Mouse (Mus musculus) heart, adult 2 months (tissue): ENCODE data around the gene Oxct2a. TPM values are rescaled to one million over a fixed set of nuclear protein-coding genes. Genes with fewer than 3 reads are reported as not detected.
"Not testable (repeated sequence)": the region's sequence is repeated elsewhere in the genome, so short reads cannot be mapped to it uniquely, and the experiment has no call there.

Experiments used
- DNase-seq, 2 experiments: peaks; one replicate each; pipeline ENCODE4 v3.0.0; 2021
- H3K27ac ChIP-seq: fragments of 200-600 bp; 2 replicates; pipeline ENCODE4 v1.8.1; 2022
- H3K27me3 ChIP-seq: fragments of 200-500 bp; 2 replicates; pipeline ENCODE4 v1.6.1; 2012; ENCODE audit warnings: mild to moderate bottlenecking, low read length, inconsistent platforms, mixed read lengths; ENCODE audit not compliant: control insufficient read depth, insufficient read depth
- H3K36me3 ChIP-seq: fragments of 200-500 bp; 2 replicates; pipeline ENCODE4 v1.6.1; 2012; ENCODE audit warnings: low read length, inconsistent platforms; ENCODE audit not compliant: control insufficient read depth, insufficient read depth
- H3K4me1 ChIP-seq: fragments of 200-500 bp; 2 replicates; pipeline ENCODE4 v1.6.1; 2011; ENCODE audit warnings: low read length; ENCODE audit not compliant: control insufficient read depth, insufficient read depth
- H3K4me3 ChIP-seq: fragments of 200-600 bp; 2 replicates; pipeline ENCODE4 v1.8.1; 2022
- H3K79me2 ChIP-seq: fragments of 200-500 bp; replicated peaks from 2 replicates; pipeline ENCODE4 v1.6.1; 2012; ENCODE audit warnings: mild to moderate bottlenecking, inconsistent platforms, low read length, moderate library complexity, mixed read lengths; ENCODE audit not compliant: control insufficient read depth, insufficient read depth
- H3K9ac ChIP-seq: fragments of 200-500 bp; 2 replicates; pipeline ENCODE4 v1.6.1; 2012; ENCODE audit warnings: low read depth, mild to moderate bottlenecking, control low read depth, inconsistent platforms, low read length, mixed read lengths
- CTCF ChIP-seq: fragments of 200-600 bp; IDR thresholded peaks from 2 replicates; pipeline ENCODE4 v1.8.1; 2022; ENCODE audit warnings: antibody characterized with exemption, mild to moderate bottlenecking, moderate library complexity
- EP300 ChIP-seq: fragments of 200-500 bp; IDR thresholded peaks from 2 replicates; pipeline ENCODE4 v1.6.1; 2011; ENCODE audit warnings: low read depth, low read length, control low read depth; ENCODE audit not compliant: insufficient read depth
- POLR2A ChIP-seq: fragments of 200-500 bp; IDR thresholded peaks from 2 replicates; pipeline ENCODE4 v1.6.1; 2011; ENCODE audit warnings: mild to moderate bottlenecking, low read depth, low read length, control low read depth; ENCODE audit not compliant: insufficient read depth
- WGBS: fragments of 180-500 bp; shearing (Covaris S2); methylation state at CpG from one replicate; pipeline ENCODE4 v1.1.7; 2018; 5-methylcytosine and 5-hydroxymethylcytosine counted together
- intact Hi-C: fragments of 180-260 bp; cut with DNase I; formaldehyde crosslinking; loops from one replicate; pipeline ENCODE4 v1.15.1; 2025
- polyA plus RNA-seq: library from polyadenylated mRNA; depleted of rRNA; stranded (reverse); fragments of >200 nt; gene quantifications from 2 replicates; pipeline ENCODE4 v1.2.3, GENCODE M21; 2012
- total RNA-seq, 2 experiments: library from RNA; stranded (reverse); gene quantifications; 2 replicates each; pipeline ENCODE4 v1.2.3; 2021

The Oxct2a gene
- total and polyA plus RNA-seq, 3 experiments: 0.06 TPM; not detected in 2

- Histone ChIP-seq H3K4me3 (no peak overlapping the region), H3K79me2 (no peaks in the 10 kb centered on the region), H3K4me1 (no peaks in the 10 kb centered on the region), H3K27ac (no peak overlapping the region), H3K36me3 (no peaks in the 10 kb centered on the region), H3K9ac (no peak overlapping the region), H3K27me3 (peaks cover 2% of the 10 kb centered on the region; the same call in 1 of the 2 replicates)
- WGBS: 70% methylated on average over 14 of the region's 14 CpGs
- intact Hi-C loops: no loop called here
- DNase-seq: no peak
- TF ChIP-seq CTCF: no peak
Observed at GRCm38 (mm10) chr4:123335796-123336585, 12.6 kb upstream of the Oxct2a start.

- intact Hi-C loops, H3K27me3 ChIP-seq, H3K27ac ChIP-seq, H3K79me2 ChIP-seq, H3K4me1 ChIP-seq, DNase-seq, H3K36me3 ChIP-seq, H3K9ac ChIP-seq, H3K4me3 ChIP-seq: not testable (repeated sequence)
- WGBS: 84% methylated on average over 10 of the region's 10 CpGs
Observed at GRCm38 (mm10) chr4:123335244-123335643, 11.8 kb upstream of the Oxct2a start.

GRCm38 (mm10) chr4:123334177-123334576 lies 10.7 kb upstream of the Oxct2a start:
- DNase-seq: no peak
- intact Hi-C loops: no loop called here
- Histone ChIP-seq H3K27me3 (no peaks in the 10 kb centered on the region), H3K4me3 (no peak overlapping the region), H3K36me3 (no peaks in the 10 kb centered on the region), H3K27ac (no peak overlapping the region), H3K79me2 (no peaks in the 10 kb centered on the region), H3K9ac (no peak overlapping the region), H3K4me1 (no peaks in the 10 kb centered on the region)
- TF ChIP-seq EP300 (no peak), POLR2A (no peak), CTCF (no peak)
- WGBS: 62% methylated on average over 3 of the region's 3 CpGs

GRCm38 (mm10) chr4:123333151-123333550 lies 9.7 kb upstream of the Oxct2a start:
- WGBS: 97% methylated on average over 4 of the region's 4 CpGs
- intact Hi-C loops: no loop called here
- H3K9ac ChIP-seq: no peak overlapping the region
- H3K27me3 ChIP-seq: no peaks in the 10 kb centered on the region
- H3K79me2 ChIP-seq: no peaks in the 10 kb centered on the region
- no peaks in the 10 kb centered on the region for H3K36me3 ChIP-seq
- H3K4me1 ChIP-seq: no peaks in the 10 kb centered on the region
- no peak overlapping the region for H3K27ac ChIP-seq
- DNase-seq: no peak
- no peak overlapping the region for H3K4me3 ChIP-seq
- no peak for TF ChIP-seq EP300
- TF ChIP-seq POLR2A: no peak
- 0 out of 2 replicates have a peak, but pooled peaks have one; percentile 18 for TF ChIP-seq CTCF

- H3K27me3 ChIP-seq, H3K36me3 ChIP-seq, DNase-seq, H3K27ac ChIP-seq, H3K4me1 ChIP-seq, H3K79me2 ChIP-seq, intact Hi-C loops, H3K4me3 ChIP-seq, H3K9ac ChIP-seq: not testable (repeated sequence)
- 86% methylated on average over 1 of the region's 1 CpGs for WGBS
Observed at GRCm38 (mm10) chr4:123331961-123332360, 8.5 kb upstream of the Oxct2a start.

- H3K27me3 ChIP-seq: no peaks in the 10 kb centered on the region
- H3K36me3 ChIP-seq: no peaks in the 10 kb centered on the region
- H3K9ac ChIP-seq: no peak overlapping the region
- no peak overlapping the region for H3K4me3 ChIP-seq
- 82% methylated on average over 5 of the region's 5 CpGs for WGBS
- no peak for DNase-seq
- intact Hi-C loops: no loop called here
- H3K79me2 ChIP-seq: no peaks in the 10 kb centered on the region
- TF ChIP-seq EP300: no peak
- no peak for TF ChIP-seq CTCF
- TF ChIP-seq POLR2A: no peak
- no peaks in the 10 kb centered on the region for H3K4me1 ChIP-seq
- H3K27ac ChIP-seq: no peak overlapping the region
Observed at GRCm38 (mm10) chr4:123331326-123331725, 7.9 kb upstream of the Oxct2a start.
